Mouse (Mus musculus): Measurements from ENCODE around the gene Rdh7. TPM values are rescaled to one million over a fixed set of nuclear protein-coding genes. Genes with fewer than 3 reads are reported as not detected.

Rdh7 gene
- total RNA-seq, 2 experiments from 2014 or later, result not detected

Other genes with a start within 250 kb of the Rdh7 start
- gene Stat6, start 245.8 kb downstream of the Rdh7 start, total RNA-seq (2021), result 1 to 10 TPM; 5.7 to 7.3 TPM
- 1 to 10 TPM; 6.6 to 6.7 TPM for gene Nemp1, start 221.9 kb downstream of the Rdh7 start, total RNA-seq (2021)
- 10 to 100 TPM; 54.8 to 55.6 TPM for gene Nab2, start 220.2 kb downstream of the Rdh7 start, total RNA-seq (2021)
- 1 to 10 TPM in 1 of 2 experiments, under 1 TPM in 1; 0.79 to 1.7 TPM for gene Myo1a, start 183.6 kb downstream of the Rdh7 start, total RNA-seq (2021)
- gene Tac2, start 164.3 kb downstream of the Rdh7 start, total RNA-seq (2021), result 1 to 10 TPM; 3.8 to 6.9 TPM
- gene Zbtb39, start 149.3 kb downstream of the Rdh7 start, total RNA-seq (2021), result 10 to 100 TPM; 11.2 to 11.8 TPM
- 1 to 10 TPM in 1 of 2 experiments, under 1 TPM in 1; 0.99 to 1.2 TPM for gene Gpr182, start 137.1 kb downstream of the Rdh7 start, total RNA-seq (2021)
- gene Rdh1, start 129.1 kb downstream of the Rdh7 start, total RNA-seq (2021), result under 1 TPM in 1 of 2 experiments, not detected in 1; 0.15 TPM
- not detected for gene Rdh16f1, start 129.0 kb downstream of the Rdh7 start, total RNA-seq (2021)
- under 1 TPM; 0.35 to 0.43 TPM for gene Rdh9, start 112.4 kb downstream of the Rdh7 start, total RNA-seq (2021)
- under 1 TPM in 1 of 2 experiments, not detected in 1; 0.35 TPM for gene Rdh16, start 87.7 kb downstream of the Rdh7 start, total RNA-seq (2021)
- gene Rdh19, start 38.9 kb downstream of the Rdh7 start, total RNA-seq (2021), result not detected
- gene Rdh16f2, start 22.3 kb downstream of the Rdh7 start, total RNA-seq (2021), result not detected
- gene Sdr9c7, start 9.7 kb upstream of the Rdh7 start, total RNA-seq (2021), result not detected
- gene Hsd17b6, start 118.8 kb upstream of the Rdh7 start, total RNA-seq (2021), result not detected
- gene Prim1, start 126.4 kb upstream of the Rdh7 start, total RNA-seq (2021), result 1 to 10 TPM; 6.8 to 7.4 TPM
- 100 to 1,000 TPM; 338 to 356 TPM for gene Naca, start 146.8 kb upstream of the Rdh7 start, total RNA-seq (2021)
- 100 to 1,000 TPM; 146 to 153 TPM for gene Ptges3, start 170.1 kb upstream of the Rdh7 start, total RNA-seq (2021)
- 1,000 to 10,000 TPM; 1,726 to 1,851 TPM for gene Atp5b, start 194.5 kb upstream of the Rdh7 start, total RNA-seq (2021)
- 10 to 100 TPM; 39.6 to 41.9 TPM for gene Baz2a, start 202.8 kb upstream of the Rdh7 start, total RNA-seq (2021)